Mouse (Mus musculus) neural tube, embryonic 11.5 days (tissue): ENCODE measurements around the gene Cav2. TPM values are rescaled to one million over a fixed set of nuclear protein-coding genes. Genes with fewer than 3 reads are reported as not detected.
A peak's percentile ranks its signal among the peaks of the same experiment; 100 is the strongest.

Source experiments
- ATAC-seq: fragments of 200-750 bp; cut with Nextera tagmentation; 2 replicates; pipeline ENCODE4 v1.8.0; 2017; ENCODE audit warnings: moderate number of reproducible peaks, mild to moderate bottlenecking, moderate TSS enrichment, moderate library complexity; ENCODE audit not compliant: insufficient read depth, low FRiP score, low TSS enrichment
- DNase-seq: peaks from one replicate; pipeline ENCODE4 v3.0.0-alpha.2; 2015; ENCODE audit warnings: low spot score
- H3K27ac ChIP-seq: fragments of 300-500 bp; sonication (generic); 2 replicates; pipeline ENCODE4 v1.5.1; 2014; ENCODE audit warnings: low read depth, mild to moderate bottlenecking, low read length
- H3K27me3 ChIP-seq: fragments of 300-500 bp; sonication (generic); 2 replicates; pipeline ENCODE4 v1.6.1; 2014; ENCODE audit warnings: mild to moderate bottlenecking, low read length, mixed read lengths; ENCODE audit not compliant: control insufficient read depth, insufficient read depth
- H3K36me3 ChIP-seq: fragments of 300-500 bp; sonication (generic); 2 replicates; pipeline ENCODE4 v1.6.1; 2014; ENCODE audit warnings: mild to moderate bottlenecking, low read length, moderate library complexity, mixed read lengths; ENCODE audit not compliant: control insufficient read depth, insufficient read depth
- H3K4me1 ChIP-seq: fragments of 300-500 bp; sonication (generic); 2 replicates; pipeline ENCODE4 v1.6.1; 2014; ENCODE audit warnings: low read length, mixed read lengths; ENCODE audit not compliant: control insufficient read depth, insufficient read depth
- H3K4me2 ChIP-seq: fragments of 300-500 bp; sonication (generic); 2 replicates; pipeline ENCODE4 v1.6.1; 2014; ENCODE audit warnings: low read depth, mild to moderate bottlenecking, moderate library complexity
- H3K4me3 ChIP-seq: fragments of 300-500 bp; sonication (generic); 2 replicates; pipeline ENCODE4 v1.5.1; 2014; ENCODE audit warnings: low read depth, low read length
- H3K9ac ChIP-seq: fragments of 300-500 bp; sonication (generic); 2 replicates; pipeline ENCODE4 v1.6.1; 2014; ENCODE audit warnings: mild to moderate bottlenecking, low read length
- H3K9me3 ChIP-seq: fragments of 300-500 bp; sonication (generic); 2 replicates; pipeline ENCODE4 v1.6.1; 2016; ENCODE audit warnings: low read length; ENCODE audit not compliant: control insufficient read depth
- WGBS: fragments of 180-500 bp; shearing (Covaris S2); extraction: QIAGEN DNeasy Blood & Tissue Kit; methylation state at CpG from one replicate; pipeline ENCODE4 v1.1.7; 2014; 5-methylcytosine and 5-hydroxymethylcytosine counted together
- polyA plus RNA-seq: library from polyadenylated mRNA; unstranded; fragments of >200 nt; fragmentation: Nextera tagmentation; extraction: Ambion mirVana; gene quantifications from 2 replicates; pipeline ENCODE4 v1.2.1, GENCODE M21; 2014

Gene Cav2
- polyA plus RNA-seq, 1 experiment from 2014 or later = 5.3 TPM

- H3K27me3 ChIP-seq = peaks cover 4% of the 10 kb centered on the region; the same call in 1 of the 2 replicates
- H3K4me1 ChIP-seq = 0 out of 2 replicates have a peak, but pooled peaks cover 3% of the 10 kb centered on the region
- H3K4me3 ChIP-seq = peak within 1 kb of the TSS; percentile 32
- no peaks in the 10 kb centered on the region; the same call in 1 of the 2 replicates for H3K9me3 ChIP-seq
- no peaks in the 10 kb centered on the region for H3K36me3 ChIP-seq
- peak within 1 kb of the TSS; percentile 54 for H3K4me2 ChIP-seq
- H3K27ac ChIP-seq = no peak within 1 kb of the TSS
- DNase-seq = peak; percentile 75
- H3K9ac ChIP-seq = peak within 1 kb of the TSS; percentile 32; the same call in 1 of the 2 replicates
- ATAC-seq = peak; percentile 81
- under 1% methylated on average over 26 of the region's 26 CpGs for WGBS
Observed at GRCm38 (mm10) chr6:17305954-17306601, 25.1 kb downstream of the Cav2 start, which contains the start of gene Cav1. Cav1 (plus strand) TSS chr6:17306335.

DNA sequence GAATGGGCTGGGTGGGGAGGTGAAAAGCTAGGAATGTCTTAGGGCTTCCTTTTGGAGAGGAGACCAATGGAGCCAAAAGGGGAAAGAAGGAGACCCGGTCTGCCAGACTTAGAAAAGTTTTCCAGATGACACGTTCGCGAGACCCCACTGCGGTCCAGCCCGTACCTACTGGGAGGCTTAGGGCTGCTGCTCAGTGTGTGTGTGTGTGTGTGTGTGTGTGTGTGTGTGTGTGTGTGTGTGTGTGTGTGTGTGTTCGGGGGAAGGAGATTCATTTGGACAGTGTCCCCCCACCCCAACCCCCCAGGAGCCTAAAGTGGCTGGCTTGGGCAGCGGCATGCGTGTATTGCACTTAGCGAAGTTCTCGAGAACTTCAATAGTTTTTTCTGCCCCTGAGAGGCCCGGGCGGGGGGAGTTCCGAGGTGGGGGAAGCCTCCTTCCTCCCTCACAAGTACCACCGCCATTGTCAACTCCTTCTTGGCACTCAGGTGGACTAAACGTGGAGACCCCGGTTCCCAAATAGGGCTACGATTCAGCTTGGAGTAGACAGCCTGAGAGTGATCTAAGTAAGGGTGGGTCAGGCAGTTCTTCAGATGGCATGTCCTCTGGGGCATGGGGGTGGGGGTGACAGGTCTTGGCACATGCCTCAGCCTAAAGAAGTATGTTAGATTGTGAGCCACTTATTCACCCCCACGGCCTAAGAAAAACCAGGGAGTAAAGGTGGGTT is 25.8 kb downstream of the Cav2 start:
- peak overlapping the region; percentile 54 for H3K4me2 ChIP-seq
- DNase-seq (peak; percentile 19), ATAC-seq (peak; percentile 21)
- no peaks in the 10 kb centered on the region for H3K36me3 ChIP-seq
- H3K9me3 ChIP-seq = no peaks in the 10 kb centered on the region; the same call in 1 of the 2 replicates
- H3K4me1 ChIP-seq = 0 out of 2 replicates have a peak, but pooled peaks cover 3% of the 10 kb centered on the region
- 1% methylated on average over 18 of the region's 19 CpGs for WGBS
- peak overlapping the region; percentile 32 for H3K4me3 ChIP-seq
- H3K27ac ChIP-seq = no peak overlapping the region
- H3K9ac ChIP-seq = 0 out of 2 replicates have a peak overlapping the region, but pooled peaks have one; percentile 32
- peaks cover 4% of the 10 kb centered on the region; the same call in 1 of the 2 replicates for H3K27me3 ChIP-seq

DNA sequence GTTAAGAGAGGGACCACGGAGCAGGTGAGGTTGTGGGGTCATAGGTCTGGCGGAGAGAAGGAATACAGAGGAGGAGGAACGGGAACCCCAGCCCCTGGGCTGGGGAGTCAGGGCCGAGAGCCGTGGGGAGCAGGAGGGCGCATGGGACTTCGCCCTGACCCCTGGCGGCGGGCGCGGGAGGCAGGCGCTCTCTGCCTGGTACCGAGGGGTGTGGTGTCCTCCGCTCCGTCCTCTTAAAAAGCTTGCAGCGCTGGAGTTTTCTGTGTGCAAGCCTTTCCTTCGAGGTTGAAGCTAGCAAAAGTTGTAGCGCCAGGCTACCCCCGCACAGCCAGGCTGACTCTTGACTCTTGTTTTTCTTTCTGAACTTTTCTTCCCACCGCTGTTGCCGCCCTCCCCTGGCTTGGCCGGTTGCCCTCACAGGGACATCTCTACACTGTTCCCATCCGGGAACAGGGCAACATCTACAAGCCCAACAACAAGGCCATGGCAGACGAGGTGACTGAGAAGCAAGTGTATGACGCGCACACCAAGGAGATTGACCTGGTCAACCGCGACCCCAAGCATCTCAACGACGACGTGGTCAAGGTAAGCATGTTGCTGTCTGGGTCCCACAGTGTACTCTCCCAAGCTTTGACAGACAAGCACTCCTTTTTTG is 26.6 kb downstream of the Cav2 start:
- no peaks in the 10 kb centered on the region for H3K36me3 ChIP-seq
- ATAC-seq = peak; percentile 67
- no peak overlapping the region for H3K27ac ChIP-seq
- H3K27me3 ChIP-seq = peaks cover 4% of the 10 kb centered on the region; the same call in 1 of the 2 replicates
- 0 out of 2 replicates have a peak, but pooled peaks cover 3% of the 10 kb centered on the region for H3K4me1 ChIP-seq
- peak overlapping the region; percentile 54 for H3K4me2 ChIP-seq
- DNase-seq = peak; percentile 74
- 2% methylated on average over 30 of the region's 31 CpGs for WGBS
- H3K4me3 ChIP-seq = peak overlapping the region; percentile 32
- no peaks in the 10 kb centered on the region; the same call in 1 of the 2 replicates for H3K9me3 ChIP-seq
- H3K9ac ChIP-seq = no peak overlapping the region

- H3K4me3 ChIP-seq = no peak overlapping the region
- peaks cover 4% of the 10 kb centered on the region; the same call in 1 of the 2 replicates for H3K27me3 ChIP-seq
- no peaks in the 10 kb centered on the region for H3K36me3 ChIP-seq
- WGBS = 66% methylated on average over 2 of the region's 2 CpGs
- ATAC-seq = no peak
- no peak overlapping the region for H3K4me2 ChIP-seq
- DNase-seq = no peak
- H3K27ac ChIP-seq = no peak overlapping the region
- no peak overlapping the region for H3K9ac ChIP-seq
- H3K4me1 ChIP-seq = 0 out of 2 replicates have a peak, but pooled peaks cover 3% of the 10 kb centered on the region
- no peaks in the 10 kb centered on the region; the same call in 1 of the 2 replicates for H3K9me3 ChIP-seq
Observed at GRCm38 (mm10) chr6:17308661-17309060, 27.7 kb downstream of the Cav2 start.

DNA sequence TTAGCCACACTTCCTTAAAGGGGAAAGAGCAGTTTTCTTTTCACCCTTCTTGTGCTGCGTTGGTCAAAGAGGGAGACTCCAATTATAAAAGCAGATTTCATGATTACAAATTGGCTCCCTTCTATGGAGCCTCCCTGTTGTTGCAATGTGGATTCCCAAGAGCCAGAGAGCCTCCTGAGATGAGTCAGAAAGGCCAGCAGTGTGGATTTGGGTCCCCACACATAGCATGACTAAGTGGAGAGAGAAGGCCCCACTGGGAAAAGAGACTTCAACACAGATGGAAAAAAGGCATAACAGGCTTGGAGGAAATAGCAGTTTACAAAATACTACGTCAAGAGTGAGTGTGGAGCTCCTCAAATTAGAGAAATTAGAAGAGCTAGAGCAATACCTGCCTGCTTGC is 28.3 kb downstream of the Cav2 start:
- H3K27ac ChIP-seq = no peak overlapping the region
- no peak overlapping the region for H3K9ac ChIP-seq
- peaks cover 4% of the 10 kb centered on the region; the same call in 1 of the 2 replicates for H3K27me3 ChIP-seq
- H3K4me1 ChIP-seq = 0 out of 2 replicates have a peak, but pooled peaks cover 3% of the 10 kb centered on the region
- no peak for ATAC-seq
- no peaks in the 10 kb centered on the region; the same call in 1 of the 2 replicates for H3K9me3 ChIP-seq
- H3K4me3 ChIP-seq = no peak overlapping the region
- no peak for DNase-seq
- no peaks in the 10 kb centered on the region for H3K36me3 ChIP-seq
- no peak overlapping the region for H3K4me2 ChIP-seq
- 87% methylated on average over 2 of the region's 2 CpGs for WGBS

DNA sequence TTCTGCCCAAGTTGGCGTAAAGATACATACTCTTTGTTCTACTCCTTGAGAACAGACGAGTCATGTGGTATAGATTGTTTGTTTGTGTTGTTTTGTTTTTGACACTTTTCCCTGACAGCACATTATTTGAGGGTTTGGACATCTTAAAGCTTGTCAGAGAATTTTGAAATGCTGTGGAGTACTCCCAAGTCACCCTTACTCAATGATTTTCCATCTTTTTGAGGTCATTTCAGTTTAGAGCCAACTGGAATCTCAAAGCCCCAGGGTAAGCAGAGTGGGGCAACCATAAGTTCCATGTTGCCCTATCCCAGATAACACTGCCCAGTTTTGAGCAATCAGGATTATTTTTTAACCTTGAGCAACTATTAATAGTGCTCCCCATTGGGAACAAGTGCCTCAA is 33.3 kb downstream of the Cav2 start:
- no peaks in the 10 kb centered on the region for H3K36me3 ChIP-seq
- DNase-seq (no peak), ATAC-seq (no peak)
- H3K9ac ChIP-seq = no peak overlapping the region
- H3K9me3 ChIP-seq = no peaks in the 10 kb centered on the region; the same call in 1 of the 2 replicates
- no peaks in the 10 kb centered on the region for H3K4me1 ChIP-seq
- 91% methylated on average over 2 of the region's 2 CpGs for WGBS
- no peak overlapping the region for H3K4me2 ChIP-seq
- H3K27ac ChIP-seq = no peak overlapping the region
- no peaks in the 10 kb centered on the region for H3K27me3 ChIP-seq
- no peak overlapping the region for H3K4me3 ChIP-seq

DNA sequence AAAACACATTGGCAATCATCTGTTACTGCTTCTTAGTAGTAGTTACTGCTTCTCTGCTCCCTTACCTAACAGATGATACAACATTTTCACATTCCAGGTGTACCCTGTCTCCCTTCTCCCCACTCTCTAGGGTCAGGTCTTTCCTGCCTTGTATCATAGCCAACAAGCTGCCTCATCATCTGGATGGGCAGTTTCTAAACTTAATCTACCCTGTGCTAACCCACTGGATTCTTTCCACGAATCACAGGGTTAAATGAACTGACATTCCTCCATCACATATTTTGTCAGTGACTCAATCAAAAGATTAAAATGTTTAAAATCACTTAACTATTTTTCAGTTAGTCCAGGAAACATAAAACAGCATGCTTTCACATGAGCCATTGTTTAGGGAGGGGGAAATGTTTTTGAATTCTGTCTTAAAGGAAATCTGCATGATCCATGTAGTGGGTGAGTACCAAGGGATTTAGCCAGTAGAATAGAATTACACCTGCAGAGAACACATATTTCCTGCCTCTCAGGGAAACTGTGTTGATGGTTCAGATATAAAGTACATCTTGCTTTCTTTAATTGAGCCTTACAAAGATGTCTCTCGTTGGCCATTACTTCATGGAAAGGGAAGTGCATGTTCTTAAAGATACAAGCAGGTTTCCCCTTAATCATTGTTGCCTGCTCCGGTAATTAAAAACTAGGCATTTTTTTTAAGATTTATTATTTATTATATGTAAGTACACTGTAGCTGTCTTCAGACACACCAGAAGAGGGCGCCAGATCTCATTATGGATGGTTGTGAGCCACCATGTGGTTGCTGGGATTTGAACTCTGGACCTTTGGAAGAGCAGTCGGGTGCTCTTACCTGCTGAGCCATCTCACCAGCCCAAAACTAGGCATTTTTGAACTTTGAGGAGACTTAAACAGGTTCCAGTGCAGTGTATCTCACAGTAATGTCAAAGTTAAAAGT is 34.0 kb downstream of the Cav2 start:
- H3K4me1 ChIP-seq = no peaks in the 10 kb centered on the region
- ATAC-seq (no peak), DNase-seq (no peak)
- H3K4me2 ChIP-seq = no peak overlapping the region
- 88% methylated on average over 5 of the region's 5 CpGs for WGBS
- H3K9ac ChIP-seq = no peak overlapping the region
- H3K9me3 ChIP-seq = no peaks in the 10 kb centered on the region
- H3K36me3 ChIP-seq = no peaks in the 10 kb centered on the region
- no peak overlapping the region for H3K4me3 ChIP-seq
- no peaks in the 10 kb centered on the region for H3K27me3 ChIP-seq
- H3K27ac ChIP-seq = no peak overlapping the region
